Mouse (Mus musculus) inflammation-experienced regulatory T-cells, adult 6 months (primary cell): ENCODE results near the gene Fkbp15. TPM values are rescaled to one million over a fixed set of nuclear protein-coding genes. Genes with fewer than 3 reads are reported as not detected.
"Not testable (repeated sequence)": the region's sequence is repeated elsewhere in the genome, so short reads cannot be mapped to it uniquely, and the experiment has no call there.

Experiments
- ATAC-seq: one replicate; pipeline ENCODE4 v1.8.0; 2017
- polyA plus RNA-seq, 3 experiments: library from polyadenylated mRNA; unstranded; fragments of 100-300 nt; shearing (Covaris generic); gene quantifications; one replicate each; pipeline ENCODE4 v1.2.1; 2017

The Fkbp15 gene
- polyA plus RNA-seq, 3 experiments from 2014 or later: 32.4 to 50.1 (median 47.2) TPM

DNA sequence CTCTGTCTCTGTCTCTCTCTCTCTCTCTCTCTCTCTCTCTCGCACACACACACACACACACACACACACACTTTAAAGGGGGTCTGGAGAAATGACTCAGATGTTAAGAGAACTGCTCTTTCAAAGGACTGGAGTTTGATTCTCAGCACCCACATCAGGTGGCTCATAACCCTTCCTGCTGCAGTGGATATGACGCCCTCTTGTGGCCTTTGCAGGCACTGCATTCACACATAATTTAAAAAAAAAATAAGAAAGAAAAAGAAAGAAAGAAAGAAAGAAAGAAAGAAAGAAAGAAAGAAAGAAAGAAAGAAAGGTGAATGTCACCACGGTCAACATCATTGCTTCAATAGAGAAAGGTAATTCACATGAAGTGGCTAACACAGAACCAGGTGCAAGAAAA lies 83.1 kb downstream of the Fkbp15 start:
- ATAC-seq: no peak

DNA sequence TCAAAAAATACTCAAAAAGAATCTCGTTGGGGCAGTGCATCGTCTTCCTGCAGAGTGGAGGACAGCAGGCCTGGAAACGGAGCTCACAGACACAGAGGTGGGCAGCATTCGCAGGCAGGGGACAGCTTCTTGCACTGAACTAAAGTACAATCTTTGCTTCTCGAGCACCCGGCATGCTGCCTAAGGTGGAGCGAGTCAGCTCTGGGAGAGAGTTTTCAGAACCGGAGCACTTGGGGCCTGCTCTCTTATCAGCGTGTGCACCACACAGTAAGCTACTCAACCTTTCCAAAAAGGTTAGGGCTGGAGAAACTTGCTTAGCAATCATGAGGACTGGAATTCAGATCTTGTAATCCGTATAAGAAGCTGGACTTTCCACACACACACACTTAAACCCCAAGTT lies 83.7 kb downstream of the Fkbp15 start:
- no peak for ATAC-seq

DNA sequence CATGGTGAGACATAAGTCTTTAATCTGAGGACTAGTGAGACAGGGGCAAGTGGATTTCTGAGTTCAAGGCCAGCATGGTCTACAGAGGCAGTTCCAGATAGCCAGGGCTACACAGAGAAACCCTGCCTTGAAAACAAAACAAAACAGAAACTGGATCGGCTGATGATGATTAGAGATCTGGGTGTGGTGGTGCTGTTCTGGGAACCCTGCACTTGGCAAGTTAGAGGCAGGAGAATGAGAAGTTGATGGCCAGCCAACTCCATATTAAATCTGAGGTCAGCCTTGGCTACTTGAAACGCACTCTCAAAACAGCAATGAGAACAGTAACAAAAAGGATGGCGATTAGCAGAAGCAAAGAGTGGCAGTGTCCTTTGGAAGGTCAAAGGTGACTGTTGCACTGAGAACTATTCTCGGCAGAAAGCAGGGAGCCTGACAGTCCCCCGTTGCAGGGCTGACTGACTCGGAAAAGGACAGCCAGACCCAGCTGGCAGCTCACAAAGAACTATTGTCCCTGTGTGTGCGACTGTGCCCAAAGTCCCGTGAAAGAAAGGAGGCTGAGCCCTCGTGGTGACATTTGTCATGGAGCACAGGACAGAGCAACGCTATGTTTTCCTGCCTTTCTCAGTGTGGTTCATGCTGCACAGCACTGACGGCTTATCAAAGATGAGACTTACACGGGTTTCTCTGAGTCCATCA lies 85.4 kb downstream of the Fkbp15 start:
- no peak for ATAC-seq

DNA sequence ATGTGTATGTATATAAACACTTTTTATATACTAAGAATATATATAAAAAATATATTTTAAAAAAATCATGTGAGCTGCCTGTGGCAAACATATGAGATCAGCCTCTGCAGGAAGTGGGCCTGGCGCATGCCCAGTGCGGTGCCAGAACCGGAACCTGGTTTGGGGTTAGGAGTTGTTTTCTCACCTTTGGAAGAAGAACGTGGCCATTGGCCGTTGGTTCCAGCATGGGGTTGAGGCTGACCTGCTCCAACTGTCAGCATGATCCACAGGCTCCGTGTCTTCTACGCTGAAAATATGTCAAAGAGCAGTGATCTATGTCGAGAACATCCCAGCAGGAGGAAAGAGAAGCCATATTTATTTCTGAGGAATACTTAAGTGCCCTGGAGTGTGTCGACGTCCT lies 86.4 kb downstream of the Fkbp15 start:
- no peak for ATAC-seq

DNA sequence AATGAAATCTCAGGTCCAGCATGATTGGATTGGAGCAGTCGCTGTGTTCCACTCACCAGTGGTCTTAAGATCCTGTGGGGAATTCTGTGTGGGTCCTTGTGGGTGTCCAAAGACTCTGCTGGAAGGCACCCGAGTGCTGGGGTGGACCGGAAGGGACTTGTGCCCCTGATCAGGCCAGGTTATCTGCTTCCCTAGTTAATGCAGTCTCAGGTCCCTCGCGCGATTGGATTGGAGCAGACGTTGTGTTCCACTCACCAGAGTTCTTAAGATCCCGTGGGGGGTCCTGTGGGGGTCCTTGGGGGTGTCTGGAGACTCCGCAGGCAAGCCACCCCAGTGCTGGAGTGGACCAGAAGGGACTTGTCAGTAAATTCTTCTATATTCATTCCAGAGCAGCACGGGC lies 87.7 kb downstream of the Fkbp15 start:
- no peak for ATAC-seq

DNA sequence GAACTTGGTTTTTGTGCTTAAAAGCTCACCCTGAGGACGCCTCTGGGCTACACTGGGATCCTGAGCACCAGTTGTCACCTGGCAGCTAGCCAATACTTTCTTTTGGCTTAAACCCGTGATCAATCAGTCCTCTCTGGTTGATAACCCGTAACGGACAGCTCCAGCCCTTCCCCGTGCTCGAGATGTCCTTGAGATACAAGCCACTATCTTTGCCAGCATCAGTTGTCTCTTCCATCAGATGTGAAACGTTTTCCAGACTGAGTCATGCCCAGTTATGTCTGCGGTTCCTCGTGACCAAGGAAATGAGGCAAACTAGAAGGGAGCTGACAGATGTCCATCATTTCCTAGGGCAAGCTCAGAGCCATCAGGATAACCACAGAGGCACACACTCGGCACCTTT lies 93.2 kb downstream of the Fkbp15 start:
- no peak for ATAC-seq

DNA sequence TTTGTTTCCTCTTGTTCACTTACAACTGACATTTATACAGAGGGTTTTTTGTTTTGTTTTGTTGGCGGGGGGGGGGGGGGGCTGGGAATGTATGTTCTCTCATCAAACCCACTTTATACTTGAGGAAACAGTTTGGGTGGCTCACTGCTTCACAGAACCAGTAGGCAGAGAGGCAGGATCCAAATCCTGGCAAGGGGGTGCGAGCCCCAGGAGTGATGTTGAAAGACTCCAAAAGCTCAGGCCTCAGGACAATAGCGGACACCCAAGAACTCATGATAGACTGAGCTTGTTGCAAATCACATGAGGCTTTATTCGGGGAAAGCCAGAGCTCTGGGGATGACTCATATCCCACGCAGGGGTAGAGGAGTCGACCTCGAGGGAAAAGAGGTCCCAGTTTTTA lies 94.3 kb downstream of the Fkbp15 start:
- not testable (repeated sequence) for ATAC-seq

DNA sequence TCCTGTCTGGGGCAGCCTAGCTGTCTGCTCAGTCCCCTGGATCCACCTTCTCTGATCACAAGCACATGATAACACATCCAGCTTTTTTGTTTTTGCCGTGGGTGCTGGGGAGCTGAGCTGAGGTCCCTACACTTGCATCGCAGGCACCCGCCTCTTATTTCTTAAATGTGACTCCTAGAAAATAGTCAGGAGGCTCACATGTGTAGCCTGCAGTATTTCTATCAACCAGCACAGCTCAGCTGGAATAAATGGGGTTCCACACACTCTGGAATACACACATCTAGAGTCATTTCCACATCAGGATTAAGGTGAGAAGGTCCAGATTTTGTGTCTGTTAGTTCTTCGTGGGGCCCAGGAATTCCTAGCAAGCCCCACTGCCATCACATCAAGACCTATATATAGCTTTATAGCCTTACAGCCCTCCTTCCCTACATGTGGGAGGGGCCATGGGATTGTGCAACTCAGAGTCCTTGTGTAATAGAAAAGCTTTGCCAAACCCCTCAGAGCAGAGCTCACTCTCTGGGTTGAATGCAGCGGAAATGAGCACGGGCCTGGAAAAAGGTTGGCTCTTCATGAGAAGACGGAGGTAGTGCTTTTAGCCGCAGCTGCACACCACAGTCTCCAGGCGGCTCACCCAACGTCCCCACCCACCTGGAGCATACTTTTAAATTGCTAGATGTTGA lies 95.1 kb downstream of the Fkbp15 start:
- no peak for ATAC-seq

DNA sequence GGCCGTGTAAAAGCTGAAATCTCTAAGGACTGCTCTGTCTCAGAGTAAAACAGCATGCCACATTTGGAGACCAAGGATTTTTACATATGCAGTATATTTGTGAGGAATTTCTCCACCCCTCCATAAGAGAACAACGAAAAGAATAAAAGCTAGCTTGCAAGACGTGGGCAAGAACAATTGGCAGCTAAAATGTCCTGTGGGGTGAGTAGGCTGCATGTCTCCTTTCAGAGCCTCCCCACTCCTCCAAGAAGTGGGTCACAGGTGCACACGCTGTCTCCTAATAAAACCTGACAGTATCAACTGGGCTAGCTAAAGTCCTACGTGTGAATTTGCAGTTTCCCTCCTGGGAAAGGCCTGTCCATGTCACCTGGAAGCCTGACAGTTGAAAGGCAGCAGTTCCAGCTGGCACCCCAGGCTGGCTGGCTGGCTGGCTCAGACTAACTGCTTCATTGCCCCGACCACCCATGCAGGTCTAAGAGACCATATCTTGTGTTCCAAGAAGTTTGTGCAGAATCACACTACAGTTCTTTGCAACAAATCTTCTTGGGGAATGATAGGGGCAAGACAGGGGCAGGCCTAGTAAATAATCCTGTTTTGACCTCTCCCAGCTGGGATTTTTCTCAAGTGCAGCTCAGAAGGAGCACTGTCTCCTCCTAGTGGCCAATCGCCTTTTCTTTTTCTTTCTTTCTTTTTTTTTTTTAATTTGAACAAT lies 97.1 kb downstream of the Fkbp15 start:
- ATAC-seq: no peak

DNA sequence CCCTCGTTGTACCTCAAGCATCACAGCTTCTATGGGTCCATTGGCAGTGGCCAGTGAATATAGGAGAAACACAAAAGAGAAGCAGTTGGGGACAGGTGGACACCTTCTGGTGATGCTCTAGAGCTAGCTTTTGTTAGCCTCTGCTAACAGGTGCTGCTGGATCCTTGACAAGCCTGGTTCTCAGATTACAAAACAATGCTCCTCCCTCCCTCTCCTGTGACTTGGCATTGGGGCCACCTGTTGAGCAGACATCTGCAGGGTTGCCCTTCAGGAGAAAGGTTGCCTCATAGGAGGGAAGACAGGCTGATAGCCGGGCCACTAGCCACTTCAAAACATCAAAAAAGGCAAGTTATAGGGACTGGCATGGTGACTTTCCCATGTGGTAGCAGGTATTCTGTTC lies 98.1 kb downstream of the Fkbp15 start, which contains the start of gene Slc31a2:
Gene Slc31a2, plus strand, starts transcription at position 287 of the 400 bp plus-strand sequence.
- ATAC-seq: no peak

DNA sequence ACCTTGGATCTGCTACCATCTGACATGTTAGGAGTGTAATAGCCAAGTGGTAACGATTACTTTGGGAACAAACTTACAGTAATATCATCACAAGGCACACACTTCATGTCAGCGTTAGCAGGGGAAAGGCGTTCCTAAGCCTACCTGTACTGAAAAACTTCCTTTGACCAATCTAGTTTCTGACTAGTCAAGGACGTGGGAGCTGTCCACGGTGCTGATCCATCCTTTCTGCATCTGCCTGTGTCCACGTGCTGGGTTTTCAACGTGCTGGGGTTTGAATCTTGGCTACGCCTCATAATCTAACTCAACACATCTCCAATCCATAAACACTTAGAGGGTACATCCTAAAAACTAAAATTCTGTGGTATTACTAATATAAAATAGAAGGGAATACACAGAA lies 103.4 kb downstream of the Fkbp15 start:
- ATAC-seq: no peak

DNA sequence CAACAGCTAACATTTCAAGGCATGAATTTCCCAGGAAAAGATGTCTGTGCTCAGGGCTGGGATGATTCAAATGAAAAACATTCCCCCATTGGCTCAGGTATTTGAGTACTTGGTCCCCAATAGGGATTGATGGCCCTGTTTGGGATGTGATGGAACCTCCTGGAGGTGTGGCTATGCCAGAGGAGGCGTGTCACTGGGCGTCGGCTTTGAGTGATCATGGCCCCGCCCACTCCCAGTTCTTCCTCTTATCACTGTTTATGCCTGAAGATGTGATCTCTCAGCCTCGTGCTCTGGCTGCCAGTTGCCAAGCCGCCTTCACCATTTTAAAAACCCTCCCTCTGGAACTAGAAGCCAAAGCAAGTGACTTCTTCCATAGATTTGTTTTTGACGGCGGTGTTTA lies 105.8 kb downstream of the Fkbp15 start:
- no peak for ATAC-seq

DNA sequence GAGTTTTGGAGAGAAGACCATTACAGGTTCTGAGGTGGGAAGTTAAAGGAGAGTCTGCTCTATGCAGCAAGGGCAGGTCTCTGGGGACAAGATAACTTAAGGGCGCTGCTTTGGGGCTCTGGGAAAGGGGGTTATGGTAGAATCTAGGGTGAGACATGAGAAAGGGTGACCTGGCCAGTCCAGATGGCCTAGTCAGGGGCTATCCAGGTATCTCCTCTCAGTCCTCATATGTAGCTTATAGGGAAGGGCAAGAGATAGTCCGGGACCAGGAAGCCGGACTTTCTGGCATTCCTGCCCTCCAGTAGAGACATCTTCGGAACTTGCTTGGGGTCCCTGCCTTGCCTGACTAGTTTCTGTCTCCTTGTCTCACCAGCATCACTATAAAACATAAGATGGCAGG lies 108.6 kb downstream of the Fkbp15 start:
- ATAC-seq: no peak

DNA sequence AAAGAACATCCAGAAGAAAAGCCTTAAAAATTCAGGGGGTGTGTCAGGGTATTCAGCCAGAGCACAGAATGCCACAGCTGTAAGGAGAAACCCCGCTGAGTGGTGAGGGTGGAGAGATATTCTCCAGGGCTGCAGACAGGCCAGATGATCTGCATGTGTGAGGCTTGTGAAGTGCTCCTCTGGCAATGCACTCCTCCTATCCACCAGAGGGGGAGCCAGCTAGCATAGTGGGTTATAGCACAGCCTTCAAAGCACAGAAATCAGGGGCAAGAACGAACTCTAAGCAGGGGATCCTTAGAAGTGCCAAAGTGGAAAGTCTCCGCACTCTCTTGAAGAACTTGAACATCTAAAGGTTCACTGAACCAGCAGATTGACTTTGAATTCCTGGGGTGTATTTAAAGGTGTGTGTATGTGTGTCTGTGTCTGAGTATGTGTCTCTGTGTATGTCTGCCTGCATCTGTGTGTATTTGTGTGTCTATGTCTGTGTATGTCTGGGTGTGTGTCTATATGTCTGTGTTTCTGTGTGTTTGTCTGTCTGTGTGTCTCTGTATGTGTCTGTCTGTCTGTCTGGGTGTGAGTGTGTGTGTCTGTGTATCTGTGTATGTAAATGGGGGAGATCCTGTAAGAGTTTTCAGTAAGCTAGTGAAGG lies 109.3 kb downstream of the Fkbp15 start:
- no peak for ATAC-seq

Other genes with a start within 250 kb of the Fkbp15 start
- not detected for gene Mup21, start 209.7 kb downstream of the Fkbp15 start, polyA plus RNA-seq
- gene Zfp37, start 129.5 kb downstream of the Fkbp15 start, polyA plus RNA-seq: not detected
- 10 to 100 TPM in 1 of 3 experiments, 1 to 10 TPM in 2; 7.7 to 11.0 (median 9.0) TPM for gene Slc31a2, start 98.0 kb downstream of the Fkbp15 start, polyA plus RNA-seq
- gene Slc31a1, start 179 bp upstream of the Fkbp15 start, polyA plus RNA-seq: 10 to 100 TPM in 1 of 3 experiments, 1 to 10 TPM in 2; 6.4 to 12.8 (median 9.3) TPM
- 10 to 100 TPM; 67.8 to 86.2 (median 80.3) TPM for gene Cdc26, start 48.1 kb upstream of the Fkbp15 start, polyA plus RNA-seq
- 10 to 100 TPM; 17.8 to 22.8 (median 20.7) TPM for gene Prpf4, start 48.2 kb upstream of the Fkbp15 start, polyA plus RNA-seq
- gene Rnf183, start 74.7 kb upstream of the Fkbp15 start, polyA plus RNA-seq: not detected
- gene Wdr31, start 110.3 kb upstream of the Fkbp15 start, polyA plus RNA-seq: under 1 TPM in 2 of 3 experiments, not detected in 1; 0.38 to 0.99 TPM
- 1 to 10 TPM; 1.3 to 3.2 (median 1.9) TPM for gene Bspry, start 119.5 kb upstream of the Fkbp15 start, polyA plus RNA-seq
- gene Hdhd3, start 142.9 kb upstream of the Fkbp15 start, polyA plus RNA-seq: 1 to 10 TPM; 1.6 to 2.0 (median 1.8) TPM
- gene Alad, start 159.4 kb upstream of the Fkbp15 start, polyA plus RNA-seq: 10 to 100 TPM; 75.5 to 92.5 (median 76.8) TPM
- gene Pole3, start 164.5 kb upstream of the Fkbp15 start, polyA plus RNA-seq: 10 to 100 TPM; 28.8 to 36.2 (median 36.2) TPM
- under 1 TPM in 2 of 3 experiments, not detected in 1; 0.40 to 0.44 TPM for gene 4933430I17Rik, start 164.8 kb upstream of the Fkbp15 start, polyA plus RNA-seq
- 10 to 100 TPM; 50.8 to 68.5 (median 62.7) TPM for gene Rgs3, start 199.3 kb upstream of the Fkbp15 start, polyA plus RNA-seq